Mouse (Mus musculus) lung, postnatal 0 days (tissue): ENCODE results near the gene Fam240b.

Source experiments
- CTCF ChIP-seq: IDR thresholded peaks from 2 replicates; pipeline ENCODE4 v1.5.1; 2016; ENCODE audit warnings: antibody characterized with exemption, mild to moderate bottlenecking
- EP300 ChIP-seq: IDR thresholded peaks from 2 replicates; pipeline ENCODE4 v1.6.1; 2016; ENCODE audit warnings: antibody characterized with exemption, mild to moderate bottlenecking, control low read depth

DNA sequence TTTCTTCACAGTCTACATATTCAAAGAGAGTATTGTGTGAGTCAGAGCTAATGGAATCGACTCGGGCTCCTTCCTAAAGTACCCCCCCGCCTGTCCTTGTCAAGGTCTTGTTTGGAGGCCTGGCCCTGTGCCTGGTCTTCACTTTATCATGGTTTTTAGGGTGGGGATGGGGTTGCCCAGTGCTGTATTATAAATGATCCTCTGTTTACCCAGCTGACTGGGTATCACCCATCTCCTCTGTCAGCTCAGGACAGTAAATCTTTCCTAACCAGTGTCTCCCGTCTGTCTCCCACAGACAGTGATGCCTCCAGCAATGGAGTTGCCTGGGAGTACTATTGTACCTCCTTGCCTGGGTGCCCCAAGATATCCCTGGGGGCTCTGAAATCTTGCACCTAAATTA lies 19.6 kb downstream of the Fam240b start:
- TF ChIP-seq EP300 (no peak), CTCF (no peak)
